Mouse (Mus musculus) kidney, adult 8-10 months (tissue): Measurements from ENCODE around the gene Arsa.
A peak's percentile ranks its signal among the peaks of the same experiment; 100 is the strongest.
"Not testable (repeated sequence)": the region's sequence is repeated elsewhere in the genome, so short reads cannot be mapped to it uniquely, and the experiment has no call there.

Experiments
- DNase-seq, 2 experiments: peaks; one replicate each; pipeline ENCODE4 v3.0.0; 2022

The Arsa gene

DNA sequence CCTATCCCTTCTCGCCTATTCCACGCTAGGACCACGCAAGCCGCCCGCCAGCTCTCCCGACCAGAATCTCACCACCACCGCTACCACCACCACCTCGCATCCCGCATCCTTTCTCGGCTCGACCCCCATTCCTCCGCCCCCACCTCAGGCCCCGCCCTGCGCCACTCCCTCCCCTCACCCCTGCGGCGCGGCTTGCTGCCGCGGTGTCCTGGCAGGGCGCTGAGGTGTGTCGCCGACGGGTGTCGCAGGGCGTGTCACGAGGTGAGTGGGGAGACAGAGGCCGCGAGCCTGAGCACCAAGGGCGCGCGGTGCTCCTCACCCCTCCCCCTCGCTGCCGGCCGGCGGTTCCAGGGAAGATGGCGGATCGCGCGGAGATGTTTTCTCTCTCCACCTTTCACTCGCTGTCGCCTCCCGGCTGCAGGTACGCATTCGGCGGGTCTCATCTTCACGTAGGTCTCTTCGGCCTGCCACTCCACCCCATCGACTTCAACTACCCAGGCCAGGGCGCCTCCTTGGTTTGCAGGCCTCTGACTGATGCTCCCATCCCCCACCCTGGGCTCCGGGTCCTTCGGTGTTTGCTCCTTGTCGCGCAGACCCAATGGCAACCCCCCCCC is 23.3 kb downstream of the Arsa start, which contains the start of gene Mapk8ip2:
Gene Mapk8ip2, plus strand, starts transcription at position 49 of the 614 bp plus-strand sequence.
- DNase-seq = no peak

DNA sequence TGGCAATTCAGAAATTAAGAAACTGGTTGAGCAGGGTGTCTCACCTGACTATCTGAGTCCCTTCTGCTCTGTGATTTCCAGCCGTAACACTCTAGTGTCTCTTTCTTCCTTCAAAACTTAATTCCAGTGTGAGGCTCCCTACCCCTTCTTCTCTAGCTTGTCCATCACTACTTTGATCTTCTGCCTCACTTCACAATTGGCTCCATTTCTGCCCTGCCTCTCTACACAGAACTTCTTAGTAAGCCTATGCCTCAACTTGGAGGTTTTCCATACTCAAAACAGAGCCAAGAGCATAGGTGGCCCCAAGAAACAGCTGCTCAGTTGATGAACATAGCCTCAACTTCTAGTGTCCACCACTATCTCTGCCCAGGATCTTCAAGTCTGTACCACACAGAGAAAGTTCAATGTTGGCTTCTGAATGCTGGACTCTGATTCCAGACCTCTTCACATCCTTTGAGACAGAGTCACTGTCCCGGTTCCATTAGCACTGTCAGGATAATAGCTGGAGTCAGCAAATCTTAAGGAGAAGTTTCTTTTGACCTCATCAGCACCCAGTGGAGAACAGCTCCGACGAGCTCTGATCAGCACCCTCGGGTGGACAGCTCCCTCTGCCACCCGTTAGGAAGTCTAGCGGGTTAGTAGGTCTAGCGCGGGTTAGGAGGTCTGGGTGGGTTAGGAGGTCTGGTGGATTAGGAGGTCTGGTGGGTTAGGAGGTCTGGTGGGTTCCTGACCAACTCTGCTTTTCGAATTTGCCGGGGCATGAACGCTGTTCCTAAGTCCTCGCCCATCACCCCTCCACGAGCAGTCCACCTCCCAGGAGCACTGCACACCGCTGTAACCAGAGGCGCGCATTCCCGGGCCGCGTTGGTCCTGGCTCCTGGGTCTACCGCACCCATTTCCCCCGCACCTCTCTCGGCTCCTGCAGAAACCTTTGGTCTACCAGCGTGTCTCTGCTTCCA is 24.0 kb downstream of the Arsa start:
- peak; percentile 29 to 68 for DNase-seq

DNA sequence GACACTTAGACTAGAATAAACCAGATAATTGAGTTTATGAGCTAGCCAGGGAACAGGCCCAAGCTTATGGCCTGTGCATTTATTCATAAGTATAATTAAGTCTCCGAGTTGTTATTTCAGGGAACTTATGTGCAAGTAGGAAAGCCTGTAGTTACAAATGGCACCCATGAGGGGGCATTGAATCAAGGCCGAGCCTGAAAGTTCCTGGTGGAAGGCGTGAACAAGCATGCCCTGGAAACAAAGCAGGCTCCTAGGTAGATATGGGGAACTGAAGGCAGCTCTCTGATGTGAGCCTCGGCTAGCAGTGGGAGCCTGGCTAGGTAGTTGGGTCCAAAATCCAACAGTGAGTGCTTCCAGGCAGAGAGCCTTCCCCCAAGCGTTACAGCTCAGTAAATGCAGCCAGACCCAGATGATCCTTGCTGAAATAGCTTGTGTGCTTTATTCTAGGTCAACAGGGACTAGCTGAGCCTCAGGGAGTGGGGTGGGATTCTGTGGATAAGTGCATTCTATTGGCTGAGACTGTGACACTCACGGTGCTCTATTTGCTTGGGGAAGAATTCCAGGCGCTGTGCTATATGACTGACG is 34.6 kb downstream of the Arsa start:
- DNase-seq = no peak

DNA sequence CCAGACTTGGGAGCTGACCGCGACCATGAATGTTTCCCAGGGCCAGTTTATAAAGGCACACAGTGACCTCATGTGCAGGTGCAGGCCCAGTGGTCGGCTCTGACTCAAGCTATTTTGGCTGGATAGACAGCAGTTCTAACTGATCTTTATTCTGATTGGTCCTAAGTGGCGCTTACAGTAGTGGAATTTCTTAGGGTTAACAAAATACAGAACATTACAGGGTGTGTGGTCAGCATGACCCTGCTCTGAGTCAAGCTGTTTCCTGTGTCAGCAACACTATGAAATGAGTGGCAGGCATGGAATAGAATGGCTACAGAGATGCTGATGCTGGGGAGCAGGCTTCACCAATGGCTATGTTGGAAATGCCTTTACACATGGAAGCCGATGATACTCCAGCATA is 41.3 kb downstream of the Arsa start:
- no peak for DNase-seq

DNA sequence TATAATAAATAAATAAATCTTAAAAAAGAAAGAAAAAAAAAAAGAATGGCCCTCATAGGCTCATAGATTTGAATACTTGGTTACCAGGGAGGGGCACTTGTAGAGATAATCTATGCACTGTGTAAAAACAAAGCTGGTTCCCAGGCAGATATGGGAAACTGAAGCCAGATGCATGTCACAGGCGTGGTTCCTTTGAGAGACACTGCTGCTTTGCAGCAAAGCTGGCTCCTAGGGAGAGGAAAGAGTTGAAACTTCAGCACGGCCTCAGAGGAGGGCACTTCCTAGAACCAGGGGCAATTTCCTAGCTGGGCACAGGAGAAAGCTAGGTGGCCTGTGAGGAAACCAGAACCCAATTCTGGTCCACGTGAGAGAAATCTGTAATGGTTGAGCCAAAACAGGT is 43.1 kb downstream of the Arsa start:
- no peak for DNase-seq

DNA sequence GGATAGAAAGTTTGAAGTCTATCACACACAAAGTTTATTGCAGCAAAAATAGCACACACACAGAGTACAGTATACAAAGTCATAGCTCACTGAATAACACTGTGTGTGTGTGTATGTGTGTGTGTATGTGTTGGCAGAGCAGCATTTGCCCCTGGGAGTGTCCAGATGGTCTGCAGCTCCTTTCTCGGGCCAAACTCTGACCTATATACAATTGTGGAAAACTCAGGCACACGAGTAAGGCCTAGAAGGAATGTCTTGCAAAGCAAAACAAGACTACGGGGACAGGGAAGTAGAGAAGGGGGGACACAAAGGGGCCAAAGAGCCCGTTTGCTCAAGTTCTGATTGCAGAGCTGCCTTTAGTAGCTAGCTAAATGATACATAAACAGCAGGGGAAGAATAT is 44.3 kb downstream of the Arsa start:
- DNase-seq = no peak

DNA sequence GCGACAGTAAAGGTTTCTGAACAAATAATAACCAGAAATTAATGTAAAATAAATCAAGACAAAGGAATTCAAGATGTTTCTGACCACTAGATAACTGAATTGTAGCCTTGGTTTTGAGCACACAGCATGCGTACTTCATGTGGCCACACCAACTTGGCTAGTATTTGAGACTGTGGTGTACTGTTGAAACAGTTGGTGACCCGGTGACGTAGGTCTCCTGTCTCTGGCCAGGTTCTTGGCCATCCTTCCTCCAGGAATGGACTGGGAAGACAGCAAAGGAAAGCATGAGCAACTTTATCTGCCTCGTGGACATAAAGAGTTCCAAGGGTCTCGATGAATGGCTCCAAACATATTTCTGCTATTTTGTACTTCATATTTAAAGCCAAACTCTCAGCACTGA is 45.4 kb downstream of the Arsa start:
- no peak for DNase-seq

DNA sequence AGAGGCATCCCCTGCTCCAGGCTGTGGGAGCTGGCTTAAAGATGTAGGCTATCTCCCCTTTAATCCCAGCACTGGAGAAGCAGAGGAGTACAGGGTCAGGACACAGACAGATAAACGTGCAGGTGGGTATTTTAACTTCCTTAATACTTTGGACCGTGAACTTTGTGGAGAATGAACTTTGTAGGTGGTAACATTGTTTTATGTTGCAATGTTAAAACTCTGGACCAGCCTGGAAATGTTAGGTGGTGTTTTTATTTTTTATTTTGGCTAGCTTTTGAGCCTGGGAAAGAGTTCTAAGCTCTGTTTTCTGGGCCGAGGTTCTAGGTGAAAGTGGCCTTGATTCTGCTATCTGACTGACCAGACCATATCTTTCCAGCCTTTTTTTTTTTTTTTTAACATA is 46.0 kb downstream of the Arsa start:
- no peak for DNase-seq

DNA sequence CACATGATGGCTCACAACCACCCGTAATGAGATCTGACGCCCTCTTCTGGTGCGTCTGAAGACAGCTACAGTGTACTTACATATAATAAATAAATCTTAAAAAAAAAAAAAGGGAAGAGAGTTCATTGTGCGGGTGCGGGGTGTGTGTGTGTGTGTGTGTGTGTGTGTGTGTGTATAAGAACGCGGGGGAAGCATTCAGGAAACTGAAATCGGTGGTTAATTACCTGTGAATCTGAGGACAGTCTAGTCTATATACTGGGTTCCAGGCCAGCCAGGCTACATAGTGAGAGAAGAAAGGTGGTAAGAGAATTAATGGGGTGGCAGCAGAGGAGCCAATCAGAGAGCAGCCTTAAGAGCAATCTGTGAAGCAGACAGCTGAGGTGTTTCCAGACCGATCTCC is 46.5 kb downstream of the Arsa start:
- not testable (repeated sequence) for DNase-seq

DNA sequence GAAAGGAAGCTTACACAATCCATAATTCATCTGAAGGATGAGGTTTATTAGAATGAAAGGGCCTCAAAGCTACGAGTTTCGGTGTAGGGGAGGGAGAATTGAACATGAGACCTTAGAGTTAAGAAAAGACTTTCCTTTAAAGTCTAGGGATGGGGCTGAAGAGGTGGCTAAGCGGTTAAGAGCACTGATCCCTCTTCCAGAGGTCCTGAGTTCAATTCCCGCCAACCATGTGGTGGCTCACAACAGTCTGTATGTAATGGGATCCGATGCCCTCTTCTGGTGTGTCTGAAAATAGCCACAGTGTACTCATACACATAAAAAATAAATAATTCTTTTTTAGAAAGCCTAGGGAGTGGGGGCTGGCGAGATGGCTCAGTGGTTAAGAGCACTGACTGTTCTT is 46.9 kb downstream of the Arsa start:
- no peak for DNase-seq

DNA sequence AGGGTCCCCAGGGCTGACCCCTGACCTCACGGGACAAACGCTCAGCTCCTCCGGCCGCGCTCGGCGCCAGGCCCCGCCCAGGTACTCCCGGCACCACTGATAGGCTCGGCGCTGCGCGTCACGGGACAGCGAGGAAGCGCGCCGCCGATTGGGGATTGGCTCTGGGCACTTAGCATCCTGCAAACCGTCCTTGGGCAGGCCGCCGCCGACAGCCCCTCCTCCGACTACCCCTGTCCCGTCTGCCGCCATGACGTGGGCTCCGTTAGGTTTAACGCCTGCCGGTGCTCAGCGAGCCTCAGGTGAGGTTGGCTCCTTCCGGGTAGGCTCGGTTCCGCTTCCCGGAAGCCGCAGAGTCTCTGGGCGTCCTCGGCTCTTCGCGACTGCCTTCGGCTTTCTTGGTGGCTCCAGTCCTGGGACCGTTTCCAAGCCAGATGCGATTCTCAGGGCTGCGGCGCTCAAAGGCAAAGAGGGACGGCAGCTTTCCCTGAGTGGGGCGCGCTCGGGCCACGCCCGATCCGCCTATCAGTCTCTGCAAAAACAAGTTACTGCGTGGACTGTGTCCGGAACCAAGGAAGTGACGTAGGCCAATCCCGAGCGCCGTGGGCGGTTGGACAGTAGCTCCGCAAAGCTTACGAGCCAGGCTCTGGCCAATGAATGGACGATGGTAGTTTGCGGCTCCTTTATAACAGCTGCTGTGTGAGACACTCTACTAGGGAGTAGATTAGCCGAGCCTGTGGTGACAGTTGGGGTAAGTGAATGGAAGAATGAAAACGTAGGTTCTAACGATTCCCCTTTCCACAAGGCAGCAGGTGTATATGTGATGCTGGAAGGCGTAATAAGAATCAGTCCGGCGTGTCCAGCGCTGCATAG is 47.6 kb downstream of the Arsa start, which contains the start of the genes C730034F03Rik, Gm44502 and Chkb:
Gene C730034F03Rik, plus strand, starts transcription at position 238 of the 870 bp plus-strand sequence.
Gene Gm44502, minus strand, starts transcription at position 345 of the 870 bp plus-strand sequence.
Gene Chkb, minus strand, starts transcription at position 557 of the 870 bp plus-strand sequence.
- DNase-seq = peak; percentile 93 to 94

DNA sequence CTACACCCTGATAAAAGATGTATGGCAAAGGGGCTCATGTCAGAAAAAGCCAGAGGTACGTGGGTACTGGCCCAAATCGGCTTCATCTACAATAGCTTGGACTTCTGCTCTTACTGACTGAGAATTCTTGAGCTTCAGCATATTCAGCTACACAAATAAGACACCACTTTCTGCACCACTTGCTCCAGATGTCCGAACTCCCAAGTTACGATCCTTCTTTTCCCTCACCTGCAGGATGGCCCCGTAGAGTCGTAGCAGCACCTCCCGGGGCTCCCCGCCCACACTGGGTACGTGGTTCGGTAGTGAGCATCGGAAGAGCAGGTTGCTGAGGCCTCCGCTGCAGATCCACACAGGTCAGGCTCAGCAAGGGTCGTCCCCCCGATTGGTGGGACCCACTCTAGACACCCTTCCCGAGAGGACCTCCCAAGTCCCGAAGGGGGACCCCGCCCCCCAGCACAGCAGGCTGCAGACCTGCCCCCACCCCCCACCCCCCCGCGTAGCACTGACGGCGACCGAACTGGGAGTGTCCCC is 48.3 kb downstream of the Arsa start:
- DNase-seq = no peak

DNA sequence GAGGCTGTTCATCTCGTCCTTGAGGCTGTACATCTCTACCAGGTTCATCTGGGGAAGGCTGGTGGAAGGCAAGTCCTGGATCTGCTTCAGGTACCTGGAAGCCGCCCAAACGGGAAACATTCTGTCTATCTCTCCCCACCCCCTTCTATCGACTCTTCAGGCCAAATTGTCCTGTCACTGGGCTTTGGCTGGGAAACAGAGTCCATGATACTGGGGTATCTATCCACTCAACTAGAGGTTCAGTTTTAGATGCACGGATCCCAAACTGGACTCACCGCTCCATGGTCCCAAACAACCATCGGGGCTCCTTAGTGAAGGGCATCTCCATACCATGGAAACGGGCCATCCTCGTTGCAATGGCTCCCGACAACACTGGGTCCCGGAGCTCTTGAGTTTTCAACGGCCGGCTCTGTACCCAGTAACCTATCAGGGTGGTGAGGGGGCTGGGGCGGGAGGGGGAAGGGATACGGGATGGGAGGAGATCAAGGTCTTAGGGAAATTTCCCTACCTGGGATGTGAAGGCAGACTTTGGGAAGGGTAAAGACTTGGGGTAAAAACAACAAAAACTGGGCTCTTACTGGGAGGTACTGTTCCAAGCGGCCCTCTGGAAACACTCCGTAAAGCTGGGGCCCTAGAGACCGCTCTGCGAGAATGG is 49.0 kb downstream of the Arsa start:
- DNase-seq = no peak

DNA sequence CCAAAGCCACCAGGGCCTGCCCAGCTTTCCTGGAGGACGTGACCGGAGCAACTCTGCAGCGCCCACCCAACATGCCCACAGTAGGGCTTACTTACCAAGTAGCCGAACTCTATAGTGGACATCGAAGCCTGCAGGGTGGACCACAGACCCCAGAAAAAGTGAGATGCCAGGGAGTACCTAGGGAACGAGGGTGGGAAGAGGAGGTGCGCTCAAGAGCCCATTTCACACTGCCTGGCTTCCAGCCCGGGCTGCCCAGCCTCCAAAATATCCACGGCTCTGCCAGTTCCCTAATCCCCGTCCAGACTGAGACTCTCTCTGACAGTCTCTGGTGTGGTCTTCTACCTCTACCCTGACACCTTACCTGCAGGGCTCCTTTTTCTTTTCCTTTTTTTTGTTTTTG is 50.5 kb downstream of the Arsa start:
- no peak for DNase-seq

DNA sequence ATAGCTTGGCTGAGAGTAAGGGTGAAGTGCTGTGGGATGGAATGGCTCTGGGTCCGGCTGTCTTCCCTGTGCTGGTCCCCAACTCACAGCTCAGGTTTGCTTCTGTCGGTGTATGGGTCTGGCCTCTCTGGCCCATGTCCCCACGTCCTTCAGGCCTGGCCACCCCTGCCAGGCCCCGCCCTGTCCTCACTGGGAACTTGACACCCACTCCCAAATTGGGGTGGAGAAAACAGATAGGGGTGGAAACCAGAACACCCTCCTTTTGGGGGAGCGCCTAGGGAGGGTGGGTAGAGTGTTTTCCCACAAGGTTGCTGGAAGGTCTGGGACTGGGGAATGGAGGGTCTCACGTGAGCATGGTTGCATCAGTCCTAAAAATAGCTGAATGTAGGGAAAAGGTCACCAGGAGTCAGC is 51.5 kb downstream of the Arsa start, which contains the start of gene Cpt1b:
Gene Cpt1b, minus strand, starts transcription at position 153 of the 411 bp plus-strand sequence.
- peak; percentile 46 to 73 for DNase-seq

DNA sequence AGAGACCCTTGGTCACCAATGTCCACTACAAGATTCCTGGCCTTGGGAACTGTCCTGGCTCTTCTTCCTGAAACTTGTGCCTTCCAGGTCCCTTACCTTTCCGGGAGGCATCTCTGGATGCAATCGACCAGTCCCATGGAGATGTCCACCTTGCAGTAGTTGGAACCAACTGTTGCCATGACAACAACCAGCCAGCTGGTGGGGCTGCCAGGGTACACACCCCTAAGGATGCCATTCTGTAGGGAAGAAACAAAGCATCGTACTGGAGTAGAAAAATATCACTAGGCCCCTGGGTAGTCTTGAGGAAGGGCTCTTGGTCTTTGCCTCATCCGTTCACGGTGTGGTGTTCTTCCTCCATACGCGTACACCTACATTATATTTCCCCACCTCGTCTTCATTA is 52.6 kb downstream of the Arsa start:
- no peak for DNase-seq
